Mouse (Mus musculus): ENCODE results near the gene Gm49711.
"Not testable (repeated sequence)": the region's sequence is repeated elsewhere in the genome, so short reads cannot be mapped to it uniquely, and the experiment has no call there.

The Gm49711 gene

DNA sequence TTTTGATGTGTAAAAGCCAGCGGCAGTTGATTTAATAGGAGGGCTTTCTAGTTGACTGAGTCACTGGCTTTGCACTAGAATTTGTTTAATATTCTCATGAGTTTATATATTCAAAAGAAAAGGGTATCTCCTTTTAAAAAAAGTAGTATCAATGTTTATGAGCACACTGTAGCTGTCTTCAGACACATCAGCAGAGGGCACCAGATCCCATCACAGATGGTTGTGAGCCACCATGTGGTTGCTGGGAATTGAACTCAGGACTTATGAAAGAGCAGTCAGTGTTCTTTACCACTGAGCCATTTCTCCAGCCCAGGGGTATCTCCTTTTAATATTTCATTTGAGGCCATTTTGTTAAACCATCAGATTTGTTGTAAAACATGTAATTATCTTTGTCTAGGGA is 4.7 kb downstream of the Gm49711 start:
- no peak for DNase-seq (ENCODE audit: low spot score in 2 of 2)

- DNase-seq (ENCODE audit: low spot score in 2 of 2), result no peak
Measured at GRCm38 (mm10) chr16:92064801-92065200, 6.7 kb downstream of the Gm49711 start.

DNA sequence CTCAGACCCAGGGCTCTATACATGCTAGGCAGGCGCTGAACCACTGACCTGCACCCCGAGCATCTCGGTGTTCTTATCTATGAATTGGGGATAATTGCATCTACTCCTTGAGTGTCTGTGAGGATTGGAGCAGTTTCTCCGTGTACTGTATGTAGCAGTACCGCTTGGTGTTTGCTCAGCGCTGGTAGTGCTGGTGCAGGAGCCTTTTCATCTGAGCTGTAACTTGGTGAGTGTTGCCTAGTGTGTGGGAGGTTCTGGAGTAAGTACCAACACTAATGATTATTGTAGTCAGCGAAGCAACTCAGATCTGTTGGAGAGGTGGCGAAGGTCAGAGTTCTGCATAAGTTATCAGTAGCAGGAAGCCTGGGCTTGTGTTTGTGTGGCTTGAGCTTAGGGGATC is 12.2 kb downstream of the Gm49711 start:
- DNase-seq (ENCODE audit: low spot score in 2 of 2), result no peak

DNA sequence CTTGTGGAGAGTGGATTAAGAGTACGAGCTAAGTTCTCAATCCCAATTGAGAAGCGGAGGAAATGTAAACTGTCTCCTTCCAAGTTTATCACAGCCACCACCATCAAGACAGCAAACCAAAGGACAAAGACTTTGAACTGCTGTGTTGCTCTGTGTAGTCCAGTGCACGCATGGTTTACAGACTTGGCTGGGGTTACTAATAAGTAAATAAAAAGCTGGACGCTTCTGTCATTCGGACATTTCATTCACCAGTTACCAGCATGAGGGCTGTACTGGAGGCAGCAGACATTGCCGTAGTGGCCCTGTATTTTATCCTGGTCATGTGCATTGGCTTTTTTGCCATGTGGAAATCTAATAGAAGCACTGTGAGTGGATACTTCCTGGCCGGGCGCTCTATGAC is 18.7 kb downstream of the Gm49711 start:
- DNase-seq (ENCODE audit: low spot score in 2 of 2), result no peak

DNA sequence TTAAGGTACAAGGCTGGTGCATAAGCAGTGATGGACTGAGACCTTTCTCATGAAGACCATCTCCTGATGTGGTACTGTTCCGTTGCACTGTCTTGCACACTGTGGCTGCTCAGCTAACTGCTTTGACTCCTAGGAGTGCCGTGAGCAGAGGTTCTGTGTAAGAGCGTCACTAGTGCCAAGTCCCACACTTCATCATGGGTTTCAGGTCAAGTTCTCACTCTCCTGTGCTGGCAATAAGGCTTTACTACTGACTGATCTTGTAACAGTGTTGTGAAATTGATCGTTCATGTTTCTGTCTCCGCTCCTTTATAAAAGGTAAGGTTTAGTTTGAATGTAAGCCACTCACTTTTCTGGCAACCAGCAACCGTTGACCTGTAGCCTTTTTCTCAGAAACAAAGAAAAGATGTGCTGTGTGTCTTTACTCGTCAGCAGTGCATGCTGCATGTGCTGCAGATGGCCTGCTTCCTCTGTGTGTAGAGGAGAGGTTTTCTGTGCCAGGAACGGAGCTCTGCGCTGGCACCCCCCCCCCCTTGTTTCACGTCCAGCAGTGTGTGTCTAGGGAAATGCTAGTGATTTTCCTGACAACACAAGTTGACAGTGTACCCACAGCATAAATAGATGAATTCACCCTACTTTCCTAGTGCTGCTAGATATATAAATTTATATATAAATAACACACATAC is 25.8 kb downstream of the Gm49711 start:
- no peak for DNase-seq (ENCODE audit: low spot score in 2 of 2)

DNA sequence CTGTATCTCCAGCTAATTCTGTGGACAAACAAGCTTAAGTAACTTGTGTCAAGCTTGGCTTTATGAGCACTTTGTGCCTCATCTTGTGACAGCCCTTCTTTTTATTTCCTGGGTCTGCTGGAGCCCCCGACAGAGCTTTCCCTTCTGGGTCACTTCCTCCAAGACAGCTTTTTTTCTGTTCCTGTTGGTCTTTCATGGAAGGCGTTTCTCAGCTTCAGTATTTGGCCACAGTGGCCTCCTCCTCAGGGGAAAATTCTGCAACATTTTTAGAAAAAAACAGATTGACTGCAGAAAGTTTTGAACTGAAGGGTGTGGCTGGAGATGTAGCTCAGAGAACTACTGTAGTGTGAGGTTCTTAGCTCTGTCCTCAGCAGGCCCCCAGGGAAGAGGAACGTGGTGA is 31.1 kb downstream of the Gm49711 start:
- DNase-seq (ENCODE audit: low spot score in 2 of 2), result no peak

DNA sequence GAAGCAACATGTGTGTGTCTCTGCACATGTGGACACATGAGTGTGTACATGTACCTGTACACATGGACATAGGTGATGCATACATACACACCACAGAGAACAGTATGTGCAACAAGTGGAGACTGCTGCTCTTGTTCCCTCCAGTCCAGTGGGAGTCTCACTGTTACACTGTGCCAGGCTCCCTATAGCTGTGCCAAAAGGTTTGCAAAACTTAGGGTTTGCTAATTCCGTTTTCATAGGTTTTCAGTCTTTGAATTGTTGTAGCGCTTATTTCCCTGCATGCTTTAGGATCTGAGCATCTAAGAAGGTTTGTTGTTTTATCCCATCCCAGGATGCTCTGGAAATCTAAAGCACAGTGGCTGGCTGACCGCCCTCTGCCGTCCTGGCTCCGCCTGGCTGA is 33.8 kb downstream of the Gm49711 start:
- peak in 1 of 2 experiments; percentile 49 for DNase-seq (ENCODE audit: low spot score in 2 of 2)

- no peak for DNase-seq (ENCODE audit: low spot score in 2 of 2)
Measured at GRCm38 (mm10) chr16:92098351-92099051, 40.4 kb downstream of the Gm49711 start.

- DNase-seq (ENCODE audit: low spot score in 2 of 2), result no peak
Measured at GRCm38 (mm10) chr16:92099598-92099997, 41.5 kb downstream of the Gm49711 start.

GRCm38 (mm10) chr16:92100111-92100510 is 42.0 kb downstream of the Gm49711 start:
- DNase-seq (ENCODE audit: low spot score in 2 of 2), result no peak

DNA sequence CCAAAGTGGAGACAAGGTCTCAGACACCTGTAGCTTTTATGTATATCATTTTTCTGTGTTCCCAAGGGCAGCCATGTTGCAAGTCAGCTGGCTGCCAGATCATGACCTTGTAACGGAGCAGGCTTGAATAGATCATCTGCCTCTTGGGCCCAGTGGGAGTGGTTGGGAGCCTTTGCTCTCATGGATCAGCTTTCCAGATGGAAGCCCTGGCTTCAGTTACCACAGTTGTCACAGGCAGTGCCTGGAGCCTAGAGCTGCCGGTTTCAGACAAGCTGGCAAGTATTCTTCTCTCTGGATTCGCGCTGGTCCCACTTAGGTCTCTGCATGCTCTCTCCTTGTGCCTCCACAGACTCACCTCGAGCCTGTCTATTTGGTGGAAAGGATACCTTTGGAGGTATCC is 44.0 kb downstream of the Gm49711 start:
- peak in 1 of 2 experiments; percentile 24 for DNase-seq (ENCODE audit: low spot score in 2 of 2)

GRCm38 (mm10) chr16:92102931-92103330 is 44.8 kb downstream of the Gm49711 start:
- not testable (repeated sequence) for DNase-seq (ENCODE audit: low spot score in 2 of 2)

GRCm38 (mm10) chr16:92103572-92104331 is 45.6 kb downstream of the Gm49711 start:
- no peak for DNase-seq (ENCODE audit: low spot score in 2 of 2)

GRCm38 (mm10) chr16:92104332-92104590 is 46.1 kb downstream of the Gm49711 start:
- no peak for DNase-seq (ENCODE audit: low spot score in 2 of 2)

- no peak for DNase-seq (ENCODE audit: low spot score in 2 of 2)
Measured at GRCm38 (mm10) chr16:92104951-92105350, 46.8 kb downstream of the Gm49711 start.

GRCm38 (mm10) chr16:92105631-92106030 is 47.5 kb downstream of the Gm49711 start:
- peak in 1 of 2 experiments; percentile 42 for DNase-seq (ENCODE audit: low spot score in 2 of 2)

DNA sequence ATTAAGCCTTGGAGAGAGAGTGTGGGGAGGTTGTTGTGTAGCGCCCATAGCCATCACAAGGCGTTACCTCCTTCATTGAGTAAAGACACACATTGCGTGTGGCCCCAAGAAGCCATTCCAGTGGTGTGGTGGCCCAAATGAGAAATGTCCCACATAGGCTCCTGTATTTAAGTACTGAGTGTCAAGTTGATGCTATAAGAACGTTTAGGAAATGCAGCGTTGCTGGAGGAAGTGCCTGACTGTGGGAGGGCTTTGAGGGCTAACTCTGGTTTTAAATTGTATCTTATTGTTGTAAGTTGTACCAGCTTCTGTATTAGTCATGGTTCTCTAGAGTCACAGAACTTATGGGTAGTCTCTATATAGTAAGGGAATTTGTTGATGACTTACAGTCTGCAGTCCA is 49.2 kb downstream of the Gm49711 start:
- DNase-seq (ENCODE audit: low spot score in 2 of 2), result no peak

DNA sequence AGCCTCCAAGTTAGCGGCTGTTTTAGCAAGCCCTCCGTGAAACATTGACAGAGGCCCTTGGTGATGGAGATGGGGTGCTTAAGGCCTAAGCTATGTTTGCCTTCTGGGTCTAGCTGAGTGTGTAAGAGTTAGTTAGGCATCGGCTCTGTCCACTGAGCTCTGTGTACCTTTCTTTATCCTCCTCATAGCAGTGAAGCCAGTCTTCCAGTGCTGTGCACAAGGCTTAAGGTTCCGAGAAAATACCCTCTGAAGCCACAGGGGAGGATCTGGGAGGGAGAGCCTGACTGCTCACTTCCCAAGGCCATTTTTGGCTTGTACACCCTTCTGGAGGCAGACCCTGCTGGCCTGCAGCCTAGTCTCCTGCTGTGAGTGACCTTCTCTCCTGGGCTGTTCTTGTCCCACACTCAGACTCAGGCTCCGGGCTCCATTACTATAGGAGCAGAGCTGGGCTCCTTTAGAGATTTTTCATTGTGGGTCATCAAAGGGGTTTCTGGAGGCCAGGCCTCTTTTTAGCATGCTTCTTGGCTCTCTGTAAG is 56.7 kb downstream of the Gm49711 start:
- DNase-seq (ENCODE audit: low spot score in 2 of 2), result no peak

DNA sequence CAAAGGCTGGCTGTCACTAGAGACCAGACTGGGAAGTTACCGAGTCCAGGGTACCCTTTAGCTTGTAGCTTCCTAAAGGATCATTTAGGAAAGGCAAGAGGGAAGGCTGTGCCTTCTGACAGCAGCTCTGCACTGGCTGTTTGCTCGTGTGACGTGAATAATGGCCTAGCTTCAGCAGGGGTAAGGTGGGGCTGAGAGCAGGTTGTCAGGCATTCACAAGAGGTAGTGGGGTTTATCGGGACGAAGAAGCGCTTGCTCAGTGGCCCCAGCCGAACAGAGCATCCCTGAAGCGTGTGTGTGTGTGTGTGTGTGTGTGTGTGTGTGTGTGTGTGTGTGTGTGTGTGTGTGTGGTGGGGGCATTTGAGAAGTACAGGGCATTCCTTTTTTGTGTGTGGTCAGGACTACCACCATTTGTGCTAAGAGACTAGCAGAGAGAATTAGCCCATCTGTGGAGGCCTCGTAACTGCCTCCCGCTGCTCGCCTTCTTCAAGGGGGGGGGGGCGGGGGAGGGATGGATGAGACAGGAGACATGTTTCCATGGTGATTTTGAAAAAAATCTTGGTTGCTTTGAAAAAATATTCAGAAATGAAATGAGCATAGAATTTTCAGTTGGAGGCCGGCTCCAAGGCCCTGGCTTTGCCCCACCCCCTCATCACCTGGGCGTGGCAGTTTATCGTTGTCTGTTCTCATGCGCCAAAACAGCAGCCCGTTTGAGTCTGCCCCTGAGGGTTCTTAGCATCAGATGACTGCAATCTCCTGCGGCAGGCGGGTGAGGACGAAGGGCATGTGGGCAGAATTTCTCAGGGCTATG is 57.7 kb downstream of the Gm49711 start:
- no peak for DNase-seq (ENCODE audit: low spot score in 2 of 2)

DNA sequence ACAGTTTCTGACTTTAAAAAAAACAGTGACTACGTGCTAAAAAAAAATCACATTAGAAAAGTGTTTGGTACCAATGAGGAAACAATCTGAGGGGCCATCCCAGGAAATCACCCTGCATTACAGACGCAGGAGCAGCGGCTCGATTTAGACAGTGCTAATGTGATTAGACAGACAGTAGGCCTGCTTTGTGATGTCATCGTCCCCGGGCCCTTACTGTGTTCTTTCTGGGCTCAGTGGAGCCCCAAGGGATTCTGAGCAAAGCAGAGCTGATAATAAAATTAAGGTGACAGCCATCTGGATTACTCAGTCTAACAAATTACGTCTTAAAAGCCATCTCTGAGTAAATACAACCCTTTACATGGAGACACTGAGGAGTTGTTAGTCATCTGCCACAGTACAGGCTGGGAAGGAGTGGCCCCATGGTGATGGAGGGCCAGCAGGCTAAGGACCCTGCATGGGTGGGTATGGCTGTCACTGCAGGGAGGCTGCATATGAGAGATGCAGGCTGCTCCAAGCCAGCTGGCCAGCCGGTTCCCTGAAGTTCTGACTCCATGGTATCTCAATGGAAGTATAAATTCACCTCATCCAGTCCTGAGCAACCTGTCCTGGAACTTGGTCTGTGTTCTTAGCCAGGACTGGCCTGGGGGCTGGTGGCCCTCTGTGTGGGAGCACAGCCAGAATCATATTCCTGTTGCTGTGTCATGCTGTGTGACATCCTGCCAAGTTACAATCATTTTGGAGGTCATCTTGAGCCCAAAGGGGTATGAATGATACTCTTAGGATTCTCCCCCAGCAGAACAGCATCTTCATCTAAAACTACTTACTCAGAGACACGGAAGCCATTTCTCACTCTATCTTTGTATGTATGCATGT is 59.5 kb downstream of the Gm49711 start:
- DNase-seq (ENCODE audit: low spot score in 2 of 2), result no peak

DNA sequence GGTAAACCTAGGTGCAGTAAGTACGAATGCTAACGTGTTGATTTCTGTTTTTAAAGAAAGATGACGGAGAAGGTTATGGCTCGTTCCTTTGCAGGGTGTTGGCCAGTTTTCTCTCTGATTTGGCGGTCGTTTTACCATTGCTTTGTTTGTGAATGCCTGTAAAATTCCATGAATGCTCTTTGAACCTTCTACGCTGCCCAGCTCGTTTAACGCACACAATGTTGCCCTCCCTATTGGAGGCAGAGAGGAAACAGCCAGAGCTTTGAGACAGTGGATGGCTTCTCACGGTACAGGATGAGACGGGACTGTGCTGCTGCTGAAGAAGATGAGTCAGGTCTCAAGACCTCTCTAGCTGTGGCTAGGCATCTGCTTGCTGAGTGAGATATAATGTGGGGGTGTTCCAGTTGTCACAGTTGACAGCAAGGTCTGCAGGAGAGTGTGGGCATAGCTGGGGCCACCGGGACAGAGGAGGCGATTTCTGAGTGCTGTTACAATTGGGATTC is 60.9 kb downstream of the Gm49711 start:
- no peak for DNase-seq (ENCODE audit: low spot score in 2 of 2)

Measured in urinary bladder, postnatal 36 days (tissue).